Mouse (Mus musculus) hindbrain, embryonic 16.5 days (tissue): Measurements from ENCODE around the gene Gm6460. TPM values are rescaled to one million over a fixed set of nuclear protein-coding genes. Genes with fewer than 3 reads are reported as not detected.
"Not testable (repeated sequence)": the region's sequence is repeated elsewhere in the genome, so short reads cannot be mapped to it uniquely, and the experiment has no call there.

Source experiments
- ATAC-seq: fragments of 200-750 bp; cut with Nextera tagmentation; 2 replicates; pipeline ENCODE4 v1.8.0; 2017; ENCODE audit warnings: moderate TSS enrichment, moderate library complexity
- H3K27ac ChIP-seq: fragments of 300-500 bp; sonication (generic); 2 replicates; pipeline ENCODE4 v1.5.1; 2014; ENCODE audit warnings: low read depth, mild to moderate bottlenecking, control low read depth, low read length, moderate library complexity
- H3K27me3 ChIP-seq: fragments of 300-500 bp; sonication (generic); replicated peaks from 2 replicates; pipeline ENCODE4 v1.6.1; 2014; ENCODE audit warnings: low read length; ENCODE audit not compliant: control insufficient read depth, insufficient read depth
- H3K36me3 ChIP-seq: fragments of 300-500 bp; sonication (generic); 2 replicates; pipeline ENCODE4 v1.6.1; 2014; ENCODE audit warnings: mild to moderate bottlenecking, low read length, moderate library complexity, mixed read lengths; ENCODE audit not compliant: control insufficient read depth, insufficient read depth
- H3K4me1 ChIP-seq: fragments of 300-500 bp; sonication (generic); 2 replicates; pipeline ENCODE4 v1.6.1; 2014; ENCODE audit warnings: low read depth, low read length; ENCODE audit not compliant: control insufficient read depth, insufficient read depth
- H3K4me2 ChIP-seq: fragments of 300-500 bp; sonication (generic); 2 replicates; pipeline ENCODE4 v1.6.1; 2014; ENCODE audit warnings: mild to moderate bottlenecking, low read length, control low read depth, moderate library complexity
- H3K4me3 ChIP-seq: fragments of 300-500 bp; sonication (generic); 2 replicates; pipeline ENCODE4 v1.5.1; 2014; ENCODE audit warnings: mild to moderate bottlenecking, low read length, control low read depth, moderate library complexity
- H3K9ac ChIP-seq: fragments of 300-500 bp; sonication (generic); 2 replicates; pipeline ENCODE4 v1.6.1; 2014; ENCODE audit warnings: low read depth, mild to moderate bottlenecking, control low read depth, low read length, moderate library complexity
- H3K9me3 ChIP-seq: fragments of 300-500 bp; sonication (generic); 2 replicates; pipeline ENCODE4 v1.6.1; 2014; ENCODE audit warnings: mild to moderate bottlenecking, low read length, moderate library complexity; ENCODE audit not compliant: control insufficient read depth
- WGBS: fragments of 180-500 bp; shearing (Covaris S2); extraction: QIAGEN DNeasy Blood & Tissue Kit; methylation state at CpG from one replicate; pipeline ENCODE4 v1.1.7; 2014; 5-methylcytosine and 5-hydroxymethylcytosine counted together
- polyA plus RNA-seq: library from polyadenylated mRNA; unstranded; fragments of >200 nt; fragmentation: Nextera tagmentation; extraction: Ambion mirVana; gene quantifications from 2 replicates; pipeline ENCODE4 v1.2.1, GENCODE M21; 2015

Gene Gm6460
- polyA plus RNA-seq: not detected in 2 replicates

GRCm38 (mm10) chr5:11594613-11595012 lies at the start of gene Gm6460:
Gm6460 (plus strand) TSS chr5:11594913.
- no CpG with 5 or more reads among the region's 3 CpGs for WGBS
- not testable (repeated sequence) for H3K36me3 ChIP-seq, H3K4me2 ChIP-seq, H3K9me3 ChIP-seq, H3K9ac ChIP-seq, H3K27me3 ChIP-seq, ATAC-seq, H3K4me3 ChIP-seq, H3K4me1 ChIP-seq, H3K27ac ChIP-seq

Other genes with a start within 250 kb of the Gm6460 start
- gene Gm8897, start 178.5 kb upstream of the Gm6460 start, polyA plus RNA-seq: not detected in 2 replicates
- not detected in 2 replicates for gene Gm8906, start 92.2 kb upstream of the Gm6460 start, polyA plus RNA-seq
- not detected in 2 replicates for gene Gm8922, start 87.0 kb downstream of the Gm6460 start, polyA plus RNA-seq
- gene Gm8926, start 175.6 kb downstream of the Gm6460 start, polyA plus RNA-seq: not detected in 2 replicates